Mouse (Mus musculus) ZHBTc4 (cell line): ENCODE data around the gene Cd207.

Experiments used
- DNase-seq: peaks from one replicate; pipeline ENCODE4 v3.0.0-alpha.2; 2011; ENCODE audit warnings: low read depth, low spot score

The Cd207 gene

GRCm38 (mm10) chr6:83677757-83678156 is at the start of gene Cd207:
TSS of gene Cd207 (minus strand) at chr6:83677857.
- no peak for DNase-seq

- peak; percentile 76 for DNase-seq
Observed at GRCm38 (mm10) chr6:83727178-83727577, 49.5 kb upstream of the Cd207 start.

GRCm38 (mm10) chr6:83722526-83722925 is 44.9 kb upstream of the Cd207 start:
- DNase-seq: no peak

- no peak for DNase-seq
Observed at GRCm38 (mm10) chr6:83717026-83717425, 39.4 kb upstream of the Cd207 start.

- peak; percentile 44 for DNase-seq
Observed at GRCm38 (mm10) chr6:83715461-83716196, 38.0 kb upstream of the Cd207 start.

GRCm38 (mm10) chr6:83714221-83715123 is 36.8 kb upstream of the Cd207 start:
- no peak for DNase-seq

GRCm38 (mm10) chr6:83713271-83714136 is 35.8 kb upstream of the Cd207 start:
- no peak for DNase-seq

- DNase-seq: peak; percentile 40
Observed at GRCm38 (mm10) chr6:83711725-83712475, 34.2 kb upstream of the Cd207 start.

GRCm38 (mm10) chr6:83711067-83711675 is 33.5 kb upstream of the Cd207 start, which contains the start of gene Vax2:
TSS of gene Vax2 (plus strand) at chr6:83711264.
- peak; percentile 94 for DNase-seq

- DNase-seq: peak; percentile 50
Observed at GRCm38 (mm10) chr6:83710361-83711066, 32.9 kb upstream of the Cd207 start.

GRCm38 (mm10) chr6:83707738-83708510 is 30.3 kb upstream of the Cd207 start:
- DNase-seq: no peak

- no peak for DNase-seq
Observed at GRCm38 (mm10) chr6:83704701-83705100, 27.0 kb upstream of the Cd207 start.

- DNase-seq: no peak
Observed at GRCm38 (mm10) chr6:83704294-83704693, 26.6 kb upstream of the Cd207 start.

- DNase-seq: no peak
Observed at GRCm38 (mm10) chr6:83703722-83704078, 26.0 kb upstream of the Cd207 start.

- peak; percentile 57 for DNase-seq
Observed at GRCm38 (mm10) chr6:83703000-83703721, 25.5 kb upstream of the Cd207 start.

GRCm38 (mm10) chr6:83702146-83702999 is 24.7 kb upstream of the Cd207 start:
- DNase-seq: peak; percentile 79

GRCm38 (mm10) chr6:83701001-83701400 is 23.3 kb upstream of the Cd207 start:
- DNase-seq: no peak
